Mouse (Mus musculus) ovary, postnatal 10 days (tissue): ENCODE results near the gene Itpr2.

Experiments used
- DNase-seq: peaks from one replicate; pipeline ENCODE4 v3.0.0; 2022; ENCODE audit warnings: low spot score

Gene Itpr2

DNA sequence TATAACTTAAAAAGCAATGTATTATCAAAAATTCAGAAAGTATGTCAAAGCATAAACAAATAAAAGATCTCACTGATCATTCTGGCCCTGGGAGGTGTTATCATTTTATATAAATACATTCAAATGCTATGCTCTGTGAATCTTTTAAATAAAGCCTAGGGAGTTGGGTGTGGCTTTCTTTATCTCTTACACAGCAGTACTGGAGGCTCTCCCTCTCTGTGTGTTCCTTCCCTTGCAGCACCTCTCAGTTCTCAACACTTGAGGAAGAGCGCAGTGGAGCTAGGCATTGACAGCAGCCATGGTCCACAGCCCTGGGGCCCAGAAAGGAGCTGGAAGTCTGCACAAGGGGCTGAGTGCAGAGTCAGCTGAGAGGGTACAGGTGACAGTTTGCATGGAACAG is 192.7 kb downstream of the Itpr2 start:
- no peak for DNase-seq

DNA sequence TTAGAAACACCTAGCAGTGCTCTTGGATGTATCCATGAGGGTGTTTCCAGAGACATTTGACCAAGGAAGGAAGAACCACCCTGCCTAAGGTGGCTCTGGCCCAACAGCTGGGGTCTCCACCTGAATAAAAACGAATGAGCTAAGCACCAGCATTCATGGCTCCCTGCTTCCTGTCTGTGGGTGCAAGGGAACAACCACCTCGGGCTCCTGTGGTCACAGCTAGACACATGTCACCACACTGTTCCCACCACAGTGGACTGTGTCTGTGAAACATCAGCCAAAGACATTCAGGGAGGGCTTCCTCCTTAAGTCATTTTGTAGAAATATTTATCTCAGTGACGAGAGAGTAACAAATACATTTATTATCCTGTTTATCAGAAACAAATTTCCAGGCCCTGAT is 196.0 kb downstream of the Itpr2 start:
- no peak for DNase-seq

DNA sequence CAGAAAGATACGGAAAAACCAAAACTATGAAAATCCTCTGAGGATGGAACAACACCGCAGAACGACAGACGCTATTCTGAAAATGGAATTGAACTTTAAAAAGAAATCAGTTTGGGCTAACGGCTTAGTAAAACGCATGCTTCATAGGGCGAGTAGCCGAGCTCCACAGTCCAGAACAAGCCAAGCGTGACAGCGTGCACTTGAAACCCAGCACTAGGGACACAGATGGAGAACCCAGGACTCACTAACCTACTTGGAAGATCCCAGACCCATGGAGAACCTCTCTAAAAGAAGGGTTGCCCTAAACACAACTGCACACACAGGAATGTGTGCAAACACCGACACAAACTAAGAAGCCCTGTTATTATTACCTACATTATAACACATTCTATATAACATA is 197.9 kb downstream of the Itpr2 start:
- DNase-seq, result no peak

DNA sequence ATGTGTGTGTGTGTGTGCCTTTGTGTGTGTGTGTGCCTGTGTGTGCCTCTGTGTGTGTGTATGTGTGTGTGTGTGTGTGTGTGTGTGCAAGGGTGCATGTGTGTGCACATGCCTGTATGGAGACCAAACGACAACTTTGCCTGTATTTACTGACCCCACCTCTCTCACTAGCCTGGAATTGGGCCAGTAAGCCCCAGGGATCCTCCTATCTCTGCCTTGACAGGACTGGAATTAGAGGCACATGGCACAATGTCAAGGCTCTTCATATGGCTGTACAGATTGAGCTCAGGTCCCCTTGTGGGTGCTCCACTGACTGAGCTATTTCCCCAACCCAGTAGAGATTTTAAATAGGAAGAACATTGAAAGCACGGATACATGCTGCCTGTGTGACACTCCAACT is 198.7 kb downstream of the Itpr2 start:
- DNase-seq, result no peak

DNA sequence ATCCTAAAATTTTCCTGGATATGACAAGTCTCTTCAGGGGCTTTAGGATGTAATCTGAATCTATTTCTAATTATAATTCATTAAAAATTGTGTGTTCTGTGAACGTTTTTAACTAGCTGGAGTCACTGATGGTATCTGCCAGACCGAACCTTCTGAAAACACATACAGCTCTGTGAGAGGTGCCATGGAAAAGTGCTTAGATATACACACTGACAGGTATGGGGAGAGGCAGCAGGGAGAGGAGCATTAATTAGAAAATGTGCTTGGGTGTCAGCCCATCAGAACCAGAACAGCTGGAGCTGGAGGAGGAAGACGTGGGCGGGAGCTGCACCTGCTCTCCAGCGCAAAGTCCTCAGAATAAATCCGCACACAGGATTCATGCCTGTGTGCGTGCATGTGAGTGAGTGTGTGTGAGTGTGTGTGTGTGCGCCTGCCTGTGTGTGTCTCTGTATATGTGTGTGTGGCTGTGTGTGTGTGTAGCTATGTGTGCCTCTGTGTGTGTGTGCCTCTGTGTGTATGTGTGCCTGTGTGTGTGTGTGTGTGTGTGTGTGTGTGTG is 199.4 kb downstream of the Itpr2 start:
- no peak for DNase-seq

DNA sequence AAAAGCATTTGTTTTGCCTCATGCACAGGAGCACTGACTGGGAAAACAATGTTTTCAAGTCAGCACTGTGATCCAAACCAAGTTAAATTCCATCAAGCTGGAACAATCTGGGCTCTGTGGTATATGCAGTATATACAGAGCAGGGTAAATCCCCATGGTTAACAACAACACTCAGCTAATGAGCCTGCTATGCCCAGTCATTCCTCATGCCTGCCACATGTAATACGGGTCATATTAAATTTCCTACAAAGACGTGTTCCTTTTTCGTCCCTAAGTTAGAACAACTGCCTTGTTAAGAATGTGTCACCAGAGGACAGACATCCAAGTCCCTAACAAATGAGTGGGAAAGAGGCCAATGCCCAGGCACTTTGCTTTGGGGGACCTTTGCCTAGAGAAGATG is 199.9 kb downstream of the Itpr2 start:
- no peak for DNase-seq

- DNase-seq, result no peak
Observed at GRCm38 (mm10) chr6:146300961-146301360, 201.1 kb downstream of the Itpr2 start.

GRCm38 (mm10) chr6:146298712-146299111 is 203.3 kb downstream of the Itpr2 start:
- DNase-seq, result no peak

DNA sequence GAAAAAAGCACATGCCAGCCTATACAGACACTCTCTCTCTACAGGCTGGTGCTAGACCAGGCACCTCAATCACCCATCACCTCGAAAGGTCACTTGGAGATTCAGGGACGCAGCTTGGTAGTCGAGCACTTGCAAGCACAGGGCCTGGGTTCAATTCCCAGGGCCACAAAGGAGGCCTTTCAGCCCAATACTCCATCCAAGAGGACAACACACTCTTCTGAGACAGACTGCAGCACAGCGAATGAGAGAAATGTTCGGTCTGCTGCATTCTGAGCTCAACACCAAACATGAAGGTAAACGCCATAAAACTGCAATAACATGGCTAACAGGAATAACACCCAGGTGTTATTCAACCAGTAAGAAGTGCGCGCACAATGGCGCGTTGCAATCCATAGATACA is 211.0 kb downstream of the Itpr2 start:
- DNase-seq, result no peak

- no peak for DNase-seq
Observed at GRCm38 (mm10) chr6:146289801-146290200, 212.2 kb downstream of the Itpr2 start.

DNA sequence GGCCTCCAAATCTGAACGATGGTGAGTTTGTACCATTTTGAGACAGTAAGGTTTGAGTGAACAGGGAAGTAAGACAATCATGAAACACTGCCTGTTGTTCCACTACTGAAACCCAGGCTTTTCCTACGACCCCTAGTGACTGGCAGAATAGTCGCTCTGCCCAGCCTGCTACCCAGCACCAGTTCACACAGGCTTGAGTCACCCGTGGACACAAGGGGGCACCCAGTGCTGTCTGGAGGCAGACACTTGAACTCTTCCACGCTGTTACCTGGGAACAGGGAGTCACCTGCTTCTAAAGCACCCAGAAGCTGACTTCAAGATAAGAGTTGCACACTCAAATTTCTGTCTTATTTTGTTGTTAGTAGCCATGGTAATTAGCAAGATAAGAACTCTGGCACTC is 213.8 kb downstream of the Itpr2 start:
- DNase-seq, result no peak

DNA sequence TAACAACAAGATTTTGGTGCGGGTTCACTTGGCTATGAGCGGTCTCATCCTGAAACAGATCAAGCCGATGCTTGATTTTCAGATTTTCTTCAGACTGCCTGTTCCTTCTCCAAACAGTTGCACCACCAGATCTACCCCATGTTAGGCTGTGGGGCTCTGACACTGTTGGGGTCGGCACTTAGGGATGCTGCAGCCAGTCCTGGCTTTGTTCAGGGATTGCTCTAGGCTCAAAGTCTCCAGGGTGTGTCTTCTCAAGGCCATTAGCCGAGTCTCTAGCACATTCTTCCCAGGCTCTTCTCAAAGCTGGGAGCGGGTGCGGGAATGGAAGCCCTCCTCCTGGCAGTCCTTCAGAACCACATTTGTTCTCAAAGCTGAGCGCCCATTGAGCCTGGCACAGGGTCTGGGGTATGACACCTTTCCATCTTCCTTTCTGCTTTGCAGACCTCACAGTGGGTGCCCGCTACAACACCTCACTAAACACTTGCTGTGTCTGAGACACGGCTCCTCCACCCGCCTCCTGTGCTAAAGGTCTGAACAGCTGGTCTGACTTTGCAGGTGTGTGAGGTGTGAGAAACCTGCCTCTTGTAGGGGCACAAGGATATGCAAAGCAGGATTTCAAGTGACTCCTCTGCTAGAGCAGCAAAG is 217.0 kb downstream of the Itpr2 start:
- no peak for DNase-seq

- no peak for DNase-seq
Observed at GRCm38 (mm10) chr6:146283981-146284380, 218.0 kb downstream of the Itpr2 start.

DNA sequence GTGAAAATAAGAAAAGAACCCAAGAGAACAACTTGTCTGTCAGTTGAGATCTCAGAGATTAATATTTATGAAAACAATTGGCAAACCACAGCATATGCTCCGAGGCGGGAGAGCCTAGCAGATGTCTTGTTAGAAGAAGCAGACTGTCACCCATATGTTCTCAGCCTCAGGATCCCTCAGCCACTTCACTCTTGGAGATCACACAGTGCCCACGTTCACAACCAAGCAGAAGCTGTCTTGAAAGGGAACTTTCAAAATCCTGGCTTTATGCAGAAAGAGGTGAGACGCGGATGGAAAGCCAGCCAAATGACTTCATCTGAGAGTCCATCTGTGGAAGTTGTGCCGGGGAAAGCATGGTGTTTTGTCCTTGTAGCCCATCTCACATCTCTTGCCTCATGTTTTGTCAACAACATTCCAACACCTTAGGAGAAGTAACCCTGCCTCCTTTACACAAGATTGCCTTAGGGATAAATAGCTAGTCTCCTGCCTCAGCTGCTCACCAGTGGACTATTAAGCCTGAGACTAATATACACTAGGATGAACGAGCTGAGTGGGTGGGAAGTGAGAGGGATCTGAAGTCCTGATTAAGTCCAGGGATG is 219.9 kb downstream of the Itpr2 start:
- DNase-seq, result no peak

GRCm38 (mm10) chr6:146281176-146281899 is 220.7 kb downstream of the Itpr2 start:
- DNase-seq, result no peak

GRCm38 (mm10) chr6:146273256-146273655 is 228.8 kb downstream of the Itpr2 start:
- no peak for DNase-seq

GRCm38 (mm10) chr6:146272253-146273036 is 229.6 kb downstream of the Itpr2 start:
- no peak for DNase-seq

DNA sequence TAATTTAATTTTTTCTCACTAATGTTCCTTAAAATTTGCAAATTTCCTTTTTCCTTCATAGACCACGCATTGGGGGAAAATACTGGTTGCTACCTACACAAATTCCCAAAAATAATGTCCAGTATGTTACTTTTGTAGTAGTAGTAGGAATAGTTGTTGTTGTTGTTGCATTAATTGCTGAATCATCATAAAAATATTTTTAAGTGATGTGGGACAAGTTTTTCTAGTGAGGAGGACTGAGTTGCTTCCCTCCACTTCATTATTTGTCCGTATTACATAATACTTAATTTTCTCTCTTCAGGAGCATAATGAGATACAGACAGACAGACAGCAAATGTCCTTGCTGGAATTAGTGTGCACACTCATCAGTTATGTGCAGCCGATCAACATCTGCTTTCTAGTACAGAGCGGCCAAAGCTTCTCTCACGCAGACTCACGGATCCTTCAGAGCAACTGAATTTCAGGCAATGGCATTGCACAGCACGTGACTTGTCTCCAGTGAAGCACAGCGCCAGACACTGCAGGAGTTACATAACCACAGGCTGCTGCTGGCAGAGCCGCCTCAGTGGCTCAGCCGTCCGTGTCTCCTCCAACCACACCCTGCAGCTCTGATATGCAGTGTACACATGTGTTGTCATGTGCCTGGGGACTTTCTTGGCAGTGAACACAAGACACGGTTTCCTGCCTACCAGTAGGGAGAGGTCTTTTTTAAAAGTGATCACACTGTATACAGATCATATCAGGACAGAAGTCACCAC is 231.1 kb downstream of the Itpr2 start:
- peak; percentile 10 for DNase-seq

DNA sequence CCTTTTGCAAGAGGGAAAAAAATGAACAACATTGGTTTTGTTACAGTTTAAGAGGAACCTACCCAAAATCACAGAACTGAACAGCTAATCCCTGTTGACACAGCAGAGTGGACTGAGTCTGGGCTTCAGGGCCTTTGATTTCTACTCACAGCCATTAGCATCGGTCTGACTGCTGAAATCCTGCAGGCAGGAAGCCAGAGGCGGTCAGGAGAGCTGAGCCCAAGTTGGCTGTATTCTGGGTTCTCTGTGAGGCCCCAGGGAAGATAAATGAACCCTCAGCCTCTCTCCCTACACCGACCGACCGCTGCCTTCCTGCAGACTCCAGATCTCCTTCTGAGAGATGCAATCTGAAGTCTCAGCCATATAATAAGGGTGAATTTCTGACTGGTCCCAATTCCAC is 231.9 kb downstream of the Itpr2 start:
- no peak for DNase-seq

DNA sequence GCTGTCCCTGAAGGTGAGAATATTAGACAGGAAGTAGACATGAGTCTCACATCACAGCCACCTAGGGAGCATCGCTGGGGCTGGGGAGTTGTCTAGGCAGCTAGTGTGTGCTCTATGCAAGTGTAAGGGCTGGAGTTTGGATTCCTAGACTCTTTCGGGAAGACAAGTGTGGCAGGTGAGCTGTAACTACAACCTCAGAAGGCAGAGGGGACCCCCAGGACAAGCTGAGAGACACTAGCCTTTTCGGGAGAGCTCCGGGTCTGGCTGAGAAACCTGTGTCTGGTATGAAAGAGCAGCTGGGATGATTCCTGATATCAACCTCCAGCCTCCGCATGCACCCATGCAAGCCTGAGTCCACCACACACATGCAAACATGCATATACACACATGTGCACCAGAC is 232.7 kb downstream of the Itpr2 start:
- DNase-seq, result no peak

DNA sequence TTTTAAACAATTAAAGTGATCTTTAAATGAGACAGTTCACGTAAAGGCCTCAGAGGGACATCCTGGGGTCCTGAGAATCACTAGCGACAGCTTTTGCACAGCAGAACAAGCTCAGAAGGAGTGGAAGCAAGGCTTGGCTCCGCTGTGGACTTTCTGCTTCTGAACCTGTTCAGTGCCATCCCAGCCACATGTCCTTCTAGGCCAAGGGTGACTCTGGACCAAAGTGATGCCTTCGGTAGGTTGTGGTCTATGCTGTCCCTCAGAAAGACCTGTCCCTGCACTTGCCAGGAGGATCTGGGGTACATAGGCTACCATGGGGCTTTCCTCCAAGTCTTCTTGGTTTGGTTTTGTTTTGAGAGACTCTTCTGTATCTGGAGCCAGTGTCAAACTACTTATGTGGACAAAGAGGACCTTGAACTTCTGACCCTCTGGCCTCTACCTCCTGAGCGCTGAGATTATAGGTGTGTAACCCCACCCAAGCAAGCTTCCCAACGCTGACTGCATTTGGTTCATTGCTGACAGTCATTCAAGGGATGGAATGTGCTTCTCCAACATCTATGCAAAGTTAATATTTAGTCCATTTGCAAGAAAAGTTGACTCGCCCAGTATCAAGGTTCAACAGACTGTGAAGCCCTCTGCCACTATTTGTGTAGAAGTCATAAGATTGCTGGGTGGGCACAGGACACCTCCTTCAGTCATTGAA is 241.2 kb downstream of the Itpr2 start:
- DNase-seq, result no peak
